Mouse (Mus musculus): Measurements from ENCODE around the gene Ppm1m.

Ppm1m gene

DNA sequence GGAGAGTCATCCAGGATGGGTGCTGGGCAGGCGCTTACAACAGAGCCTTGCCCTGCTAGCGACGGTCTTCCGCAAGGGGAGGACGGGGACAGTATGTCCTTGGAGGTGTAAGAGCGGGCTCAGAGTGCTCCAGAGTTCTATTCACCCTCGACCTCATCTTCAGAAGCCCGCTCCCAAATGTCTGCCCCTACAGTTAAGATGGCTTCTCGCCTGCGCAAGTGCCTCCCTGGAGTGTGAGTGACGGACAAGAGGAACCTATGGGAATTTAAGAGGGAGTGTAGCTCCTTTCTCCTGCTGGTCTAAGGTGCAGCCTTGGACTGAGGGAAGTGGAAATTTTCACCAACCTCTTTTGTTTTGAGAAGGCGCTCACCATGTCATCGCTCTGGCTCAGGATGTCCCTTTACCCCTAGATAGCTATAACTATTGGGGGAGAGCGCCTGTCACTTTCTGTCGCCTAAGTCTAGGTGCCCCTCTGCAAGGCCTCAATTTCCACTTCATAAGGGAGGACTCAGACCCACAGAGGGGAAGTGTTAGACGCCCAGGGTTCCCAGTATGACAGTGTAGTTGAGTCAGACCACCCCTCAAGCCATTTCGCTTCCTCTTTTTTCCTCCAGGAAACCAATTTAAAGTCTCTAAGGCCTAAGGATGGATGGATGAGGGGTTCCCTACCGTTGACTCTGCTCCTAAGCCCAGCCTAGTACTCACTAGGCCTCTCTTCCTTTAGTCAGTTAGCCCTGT, at the start of gene Ppm1m:
Gene Ppm1m, minus strand, starts transcription at position 212 of the 738 bp plus-strand sequence.
- DNase-seq (ENCODE audit: low spot score in 2 of 2) = no peak

DNA sequence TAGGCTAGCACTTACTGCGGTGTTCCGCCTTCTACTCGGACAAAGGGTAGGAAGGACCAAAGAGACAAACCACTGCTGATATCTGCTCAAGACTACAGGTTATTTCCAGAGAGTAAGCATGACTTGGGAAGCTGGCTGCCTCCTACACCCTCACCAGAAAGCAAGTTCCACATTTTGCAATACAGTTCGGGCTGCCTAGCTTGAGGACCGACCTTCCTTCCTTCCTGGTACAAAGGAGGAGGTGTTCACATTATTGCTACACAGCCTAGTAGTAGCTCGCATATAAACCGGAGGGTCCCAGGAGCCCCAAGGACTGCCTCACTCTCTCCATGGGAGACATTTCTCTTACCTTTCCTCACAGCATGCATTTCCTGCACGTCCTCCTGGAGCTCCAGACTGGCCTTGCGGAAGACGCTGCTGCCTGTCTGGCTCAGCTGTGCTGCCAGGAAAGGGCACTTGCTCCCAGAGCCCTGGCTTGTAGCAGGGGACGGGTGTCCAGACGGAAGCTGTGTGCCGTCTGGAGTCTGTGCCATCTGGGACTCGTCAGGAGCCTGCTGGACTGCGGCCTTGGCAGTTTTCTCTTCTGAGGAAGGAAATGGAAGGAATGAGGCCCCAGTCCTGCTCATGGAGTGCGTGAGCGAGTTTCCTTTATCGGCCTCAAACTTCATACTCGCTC, 43.4 kb upstream of the Ppm1m start:
- DNase-seq (ENCODE audit: low spot score in 2 of 2) = no peak

DNA sequence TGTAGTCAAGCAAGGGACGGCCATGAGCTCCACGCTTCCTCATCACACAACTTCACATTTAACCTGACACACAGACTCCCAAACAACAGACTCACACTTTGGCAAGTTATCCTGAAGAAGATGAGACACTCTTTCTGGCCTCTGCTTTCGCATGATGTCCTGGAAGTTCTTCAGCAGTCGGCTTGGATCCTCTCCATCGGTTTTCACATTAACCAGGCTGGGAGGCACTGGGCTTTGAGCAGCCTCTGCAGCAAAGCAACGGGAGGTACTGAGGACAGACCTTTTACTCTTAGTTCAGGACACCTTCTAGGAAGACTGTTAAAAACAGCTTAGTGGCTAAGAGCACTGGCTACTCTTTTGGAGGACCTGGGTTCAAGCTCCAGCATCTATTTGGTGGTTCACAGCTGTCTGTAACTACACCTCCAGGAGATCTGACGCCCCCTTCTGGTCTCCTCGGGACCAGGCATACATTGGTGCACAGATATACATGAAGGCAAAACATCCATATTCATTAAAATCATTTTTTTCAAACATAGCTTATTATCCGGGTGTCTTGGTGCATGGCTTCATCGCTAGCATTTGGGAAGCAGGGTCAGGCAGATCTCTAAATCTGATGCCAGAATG, 42.1 kb upstream of the Ppm1m start:
- DNase-seq (ENCODE audit: low spot score in 2 of 2) = no peak

DNA sequence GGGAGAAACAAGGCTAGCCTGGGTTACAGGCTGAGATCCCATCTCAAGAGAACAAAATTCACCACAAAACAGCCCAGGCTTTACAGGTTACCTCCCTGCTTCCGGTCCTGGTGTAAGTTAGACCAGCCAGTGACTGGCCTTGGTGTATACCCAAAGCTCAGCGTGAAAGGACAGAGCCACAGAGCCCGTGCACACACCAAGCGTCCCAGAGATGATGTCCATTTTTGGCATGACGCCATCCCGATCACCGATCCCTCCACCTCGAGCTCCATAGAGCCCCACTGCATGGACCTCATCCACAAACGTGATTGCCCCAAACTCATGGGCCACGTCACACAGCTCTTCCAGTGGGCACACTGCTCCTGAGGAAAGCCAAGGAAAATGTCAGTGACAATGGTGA, 38.3 kb upstream of the Ppm1m start:
- no peak for DNase-seq (ENCODE audit: low spot score in 2 of 2)

DNA sequence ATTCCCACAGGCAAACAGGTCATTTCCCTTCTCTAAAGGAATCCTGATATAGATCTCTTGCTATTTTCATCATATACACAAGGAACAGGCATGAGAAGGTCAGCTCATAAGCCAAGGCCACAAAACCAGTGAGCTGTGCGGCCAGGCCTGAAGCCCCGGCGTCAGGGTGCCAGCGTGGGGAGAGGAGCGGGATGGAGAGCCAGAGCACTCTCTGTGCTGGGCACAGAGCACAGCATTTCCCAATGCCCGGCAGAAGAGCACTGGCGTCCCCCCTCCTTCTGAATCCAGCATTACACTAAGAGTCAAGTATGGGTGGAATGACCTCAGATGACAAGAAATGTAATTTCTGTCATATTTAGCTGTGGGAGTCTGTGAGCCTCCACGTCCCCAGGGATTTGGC, 37.9 kb upstream of the Ppm1m start:
- DNase-seq (ENCODE audit: low spot score in 2 of 2) = no peak

- DNase-seq (ENCODE audit: low spot score in 2 of 2) = no peak
Measured at GRCm38 (mm10) chr9:106236818-106237211, 37.3 kb upstream of the Ppm1m start.

DNA sequence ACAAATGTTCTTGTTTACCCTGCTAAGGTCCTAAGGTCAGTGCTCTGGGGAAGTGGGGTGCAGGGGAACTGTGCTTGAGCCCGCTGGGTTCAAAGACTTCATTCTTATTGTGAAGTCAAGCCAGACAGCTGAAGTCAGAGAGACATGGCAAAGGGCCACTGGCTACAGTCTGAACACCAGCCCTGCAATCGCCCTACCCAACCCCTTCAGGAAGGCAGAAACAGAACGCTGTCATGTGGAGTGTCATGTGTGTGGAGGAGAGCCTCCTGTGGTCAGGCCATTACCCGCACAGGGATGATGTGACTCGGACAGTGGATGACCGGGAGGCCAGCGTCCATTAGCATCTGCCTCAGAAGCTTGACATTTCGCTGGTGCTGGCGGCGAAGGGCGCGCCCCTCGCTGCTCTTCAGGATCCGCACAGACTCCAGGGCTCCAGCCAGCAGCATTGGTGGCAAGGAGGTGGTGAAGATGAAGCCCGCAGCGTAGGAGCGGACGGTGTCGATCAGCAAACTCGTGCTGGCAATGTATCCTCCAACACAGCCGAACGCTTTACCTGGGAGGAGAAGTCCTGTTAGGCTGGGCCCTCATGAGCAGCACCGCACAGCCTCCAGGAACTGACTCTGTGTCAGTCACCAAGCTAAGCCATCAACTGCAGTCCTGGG, 36.7 kb upstream of the Ppm1m start:
- DNase-seq (ENCODE audit: low spot score in 2 of 2) = no peak

DNA sequence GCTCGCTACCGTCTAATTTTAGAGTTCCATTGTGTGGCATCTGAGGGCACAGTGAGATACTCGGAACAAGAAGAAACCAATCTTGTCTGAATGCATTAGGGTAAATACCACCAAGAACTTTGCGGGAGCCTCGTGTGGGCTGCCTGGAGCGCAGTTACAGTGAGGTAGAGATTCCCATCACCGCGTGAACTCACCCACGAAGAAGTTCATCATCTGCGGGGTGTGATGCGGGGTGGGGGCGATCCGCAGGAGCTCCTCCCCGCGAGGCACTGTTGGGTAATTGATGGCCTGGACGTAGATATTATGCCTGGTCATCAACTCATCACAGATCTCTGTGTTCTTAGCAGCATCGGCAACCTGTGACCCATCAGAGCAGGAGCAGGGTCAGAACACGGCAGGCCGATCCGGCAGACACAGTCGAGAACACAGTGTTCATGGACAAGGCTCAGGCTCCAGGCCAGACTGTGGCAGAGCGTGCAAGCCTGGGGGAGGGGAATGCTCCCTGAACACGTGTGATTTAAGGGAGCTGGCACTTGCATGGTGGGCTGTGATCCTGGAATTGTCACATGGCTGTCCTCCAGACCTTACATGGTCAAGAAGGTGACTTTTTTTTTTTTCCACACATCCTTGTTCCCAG, 35.8 kb upstream of the Ppm1m start:
- no peak for DNase-seq (ENCODE audit: low spot score in 2 of 2)

DNA sequence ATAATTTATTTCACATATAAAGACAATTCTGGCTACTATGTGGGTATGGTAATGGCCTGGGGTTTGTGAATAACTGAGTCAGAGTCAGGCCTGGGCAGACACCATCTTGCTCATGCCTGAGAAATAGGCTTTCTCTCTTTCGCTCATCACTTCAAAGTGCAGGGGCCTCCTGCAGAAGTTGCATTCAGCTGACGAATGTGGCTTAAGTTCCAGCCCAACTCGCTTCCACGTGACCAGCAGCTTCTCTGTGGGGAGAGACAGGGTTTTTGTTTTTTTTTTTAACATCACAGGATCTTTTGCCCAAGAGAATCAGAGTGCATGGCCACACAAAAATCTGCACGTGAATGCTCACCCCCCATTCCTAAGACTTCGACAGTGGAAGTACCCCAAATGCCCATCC, 34.4 kb upstream of the Ppm1m start:
- DNase-seq (ENCODE audit: low spot score in 2 of 2) = no peak

- DNase-seq (ENCODE audit: low spot score in 2 of 2) = no peak
Measured at GRCm38 (mm10) chr9:106232956-106233355, 33.4 kb upstream of the Ppm1m start.

DNA sequence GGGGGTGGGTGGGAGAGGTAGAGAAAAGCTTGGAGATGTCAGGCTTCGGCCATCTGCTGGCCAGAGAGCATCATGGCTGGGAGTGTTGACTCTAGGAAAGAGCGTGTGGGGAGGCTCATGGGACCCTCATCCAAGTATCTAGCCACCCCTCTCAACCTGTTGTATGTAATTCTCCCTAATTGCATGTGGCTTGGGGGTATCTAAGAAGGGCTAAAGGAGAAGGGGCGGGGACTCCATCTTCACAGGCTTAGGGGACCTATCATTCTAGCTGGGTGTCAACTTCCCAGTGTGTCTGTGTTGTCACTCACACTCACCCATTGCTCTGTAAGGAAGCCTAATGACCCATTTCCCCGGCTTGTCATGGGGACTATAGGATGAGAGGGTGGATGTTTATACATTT, 32.3 kb upstream of the Ppm1m start:
- DNase-seq (ENCODE audit: low spot score in 2 of 2) = no peak

GRCm38 (mm10) chr9:106231220-106231619, 31.7 kb upstream of the Ppm1m start:
- DNase-seq (ENCODE audit: low spot score in 2 of 2) = no peak

GRCm38 (mm10) chr9:106230734-106231106, 31.2 kb upstream of the Ppm1m start:
- no peak for DNase-seq (ENCODE audit: low spot score in 2 of 2)

GRCm38 (mm10) chr9:106230051-106230733, 30.6 kb upstream of the Ppm1m start:
- no peak for DNase-seq (ENCODE audit: low spot score in 2 of 2)

DNA sequence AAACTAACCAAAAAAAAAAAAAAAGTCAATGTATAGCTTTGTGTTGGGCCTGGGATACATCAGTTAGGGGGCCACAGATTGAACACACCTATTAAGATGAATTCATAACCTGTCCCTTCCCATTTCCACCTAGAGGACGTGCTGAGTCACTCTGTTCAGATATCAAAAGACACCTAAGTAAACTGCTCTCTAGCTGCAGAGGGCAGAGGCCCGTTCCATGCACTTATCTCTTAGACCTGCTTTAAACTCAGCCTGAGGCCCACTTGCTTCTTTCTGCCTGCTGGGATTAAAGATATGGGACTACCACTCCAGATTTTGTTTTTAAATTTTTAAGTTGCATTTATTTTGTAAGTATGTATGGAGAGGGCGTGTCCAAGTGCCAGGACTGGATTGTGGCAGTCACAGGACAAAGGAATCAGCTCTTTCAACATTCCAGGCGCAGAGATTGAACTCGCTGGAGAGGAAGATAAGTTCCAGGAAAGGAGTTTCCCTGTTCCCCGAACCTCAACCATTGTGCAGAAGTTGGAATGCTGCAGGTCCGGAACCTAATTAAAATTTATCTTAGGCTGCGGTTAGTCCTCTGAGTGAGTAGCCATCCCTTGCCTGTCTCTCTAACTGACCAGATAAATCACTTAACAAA, 28.4 kb upstream of the Ppm1m start:
- DNase-seq (ENCODE audit: low spot score in 2 of 2) = no peak

DNA sequence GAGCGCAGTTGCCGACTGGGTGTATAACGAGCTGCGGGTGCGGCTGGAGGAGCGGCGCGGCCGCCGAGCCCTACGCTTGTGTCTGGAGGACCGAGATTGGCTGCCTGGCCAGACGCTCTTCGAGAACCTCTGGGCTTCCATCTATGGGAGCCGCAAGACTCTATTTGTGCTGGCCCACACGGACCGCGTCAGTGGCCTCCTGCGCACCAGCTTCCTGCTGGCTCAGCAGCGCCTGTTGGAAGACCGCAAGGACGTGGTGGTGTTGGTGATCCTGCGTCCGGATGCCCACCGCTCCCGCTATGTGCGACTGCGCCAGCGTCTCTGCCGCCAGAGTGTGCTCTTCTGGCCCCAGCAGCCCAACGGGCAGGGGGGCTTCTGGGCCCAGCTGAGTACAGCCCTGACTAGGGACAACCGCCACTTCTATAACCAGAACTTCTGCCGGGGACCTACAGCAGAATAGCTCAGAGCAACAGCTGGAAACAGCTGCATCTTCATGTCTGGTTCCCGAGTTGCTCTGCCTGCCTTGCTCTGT, 26.7 kb upstream of the Ppm1m start:
- DNase-seq (ENCODE audit: low spot score in 2 of 2) = peak; percentile 44 to 67

- no peak for DNase-seq (ENCODE audit: low spot score in 2 of 2)
Measured at GRCm38 (mm10) chr9:106225469-106226150, 26.1 kb upstream of the Ppm1m start.

- DNase-seq (ENCODE audit: low spot score in 2 of 2) = no peak
Measured at GRCm38 (mm10) chr9:106222994-106223393, 23.4 kb upstream of the Ppm1m start.

DNA sequence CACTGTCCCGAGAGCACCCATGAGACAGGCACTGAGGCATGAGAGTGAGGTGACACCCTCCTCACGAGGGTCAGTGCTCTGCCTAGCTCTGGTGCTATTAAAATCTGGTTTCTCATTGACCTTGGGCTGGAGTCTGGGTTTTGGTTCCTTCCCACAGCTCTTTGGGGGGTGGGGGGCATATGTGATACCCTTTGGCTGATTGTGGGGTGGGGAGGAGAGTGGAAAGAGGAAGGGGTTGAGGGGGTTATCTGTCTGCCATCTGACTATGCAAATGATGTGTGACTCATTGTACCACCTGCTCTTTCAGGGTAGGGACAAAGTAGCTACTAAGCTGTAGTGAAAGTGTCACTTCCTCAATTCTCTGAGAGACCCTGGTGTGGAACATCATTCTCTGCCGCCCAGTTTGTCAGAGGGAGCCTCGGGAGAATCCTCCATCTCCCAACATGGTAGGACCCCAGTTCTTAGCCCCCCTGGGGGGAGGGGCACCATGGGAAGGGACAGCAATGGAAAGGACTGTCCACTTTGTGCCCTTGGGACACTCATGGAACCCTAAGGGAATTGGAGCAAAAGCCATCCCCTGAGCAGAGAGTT, 22.8 kb upstream of the Ppm1m start, which contains the start of gene Tlr9:
Gene Tlr9, plus strand, starts transcription at position 338 of the 591 bp plus-strand sequence.
- no peak for DNase-seq (ENCODE audit: low spot score in 2 of 2)
